Mouse (Mus musculus): ENCODE measurements around the gene Abhd12b.

GRCm38 (mm10) chr12:70126626-70127025, 27.3 kb upstream of the Abhd12b start:
- TF ChIP-seq POLR2A (IDR thresholded peaks at IDR 0.05; ENCODE audit: low read depth, low read length) (no peak), CHD1 (IDR thresholded peaks at IDR 0.05; ENCODE audit: low read depth, low read length) (no peak)

All from CH12.LX (cell line).